Mouse (Mus musculus): ENCODE measurements around the gene Cop1.
A peak's percentile ranks its signal among the peaks of the same experiment; 100 is the strongest.

Cop1 gene

GRCm38 (mm10) chr1:159231781-159232571 lies at the start of gene Cop1:
Gene Cop1, plus strand, starts transcription at chr1:159232320.
- peak; percentile 88 for DNase-seq (ENCODE audit: low spot score)

GRCm38 (mm10) chr1:159186741-159187140 lies 45.4 kb upstream of the Cop1 start:
- DNase-seq (ENCODE audit: low spot score) = no peak

- DNase-seq (ENCODE audit: low spot score) = no peak
Observed at GRCm38 (mm10) chr1:159198603-159199002, 33.5 kb upstream of the Cop1 start.

GRCm38 (mm10) chr1:159199606-159200005 lies 32.5 kb upstream of the Cop1 start:
- no peak for DNase-seq (ENCODE audit: low spot score)

- DNase-seq (ENCODE audit: low spot score) = no peak
Observed at GRCm38 (mm10) chr1:159201220-159201619, 30.9 kb upstream of the Cop1 start.

- no peak for DNase-seq (ENCODE audit: low spot score)
Observed at GRCm38 (mm10) chr1:159211711-159212110, 20.4 kb upstream of the Cop1 start.

- DNase-seq (ENCODE audit: low spot score) = no peak
Observed at GRCm38 (mm10) chr1:159217437-159217836, 14.7 kb upstream of the Cop1 start.

- DNase-seq (ENCODE audit: low spot score) = no peak
Observed at GRCm38 (mm10) chr1:159222046-159222445, 10.1 kb upstream of the Cop1 start.

- DNase-seq (ENCODE audit: low spot score) = no peak
Observed at GRCm38 (mm10) chr1:159225064-159225824, 6.9 kb upstream of the Cop1 start.

GRCm38 (mm10) chr1:159232572-159233261 lies 597 bp downstream of the Cop1 start:
- DNase-seq (ENCODE audit: low spot score) = peak; percentile 27

GRCm38 (mm10) chr1:159233426-159233825 lies 1.3 kb downstream of the Cop1 start:
- no peak for DNase-seq (ENCODE audit: low spot score)

- DNase-seq (ENCODE audit: low spot score) = no peak
Observed at GRCm38 (mm10) chr1:159234496-159234895, 2.4 kb downstream of the Cop1 start.

- DNase-seq (ENCODE audit: low spot score) = no peak
Observed at GRCm38 (mm10) chr1:159235674-159236073, 3.6 kb downstream of the Cop1 start.

- DNase-seq (ENCODE audit: low spot score) = no peak
Observed at GRCm38 (mm10) chr1:159238147-159238546, 6.0 kb downstream of the Cop1 start.

- no peak for DNase-seq (ENCODE audit: low spot score)
Observed at GRCm38 (mm10) chr1:159250320-159250719, 18.2 kb downstream of the Cop1 start.

- no peak for DNase-seq (ENCODE audit: low spot score)
Observed at GRCm38 (mm10) chr1:159253078-159253477, 21.0 kb downstream of the Cop1 start.

GRCm38 (mm10) chr1:159254906-159255685 lies 23.0 kb downstream of the Cop1 start:
- DNase-seq (ENCODE audit: low spot score) = no peak

- no peak for DNase-seq (ENCODE audit: low spot score)
Observed at GRCm38 (mm10) chr1:159256543-159256942, 24.4 kb downstream of the Cop1 start.

GRCm38 (mm10) chr1:159263820-159264219 lies 31.7 kb downstream of the Cop1 start:
- DNase-seq (ENCODE audit: low spot score) = no peak

- no peak for DNase-seq (ENCODE audit: low spot score)
Observed at GRCm38 (mm10) chr1:159280072-159280471, 48.0 kb downstream of the Cop1 start.

GRCm38 (mm10) chr1:159281861-159282260 lies 49.7 kb downstream of the Cop1 start:
- no peak for DNase-seq (ENCODE audit: low spot score)

- no peak for DNase-seq (ENCODE audit: low spot score)
Observed at GRCm38 (mm10) chr1:159286833-159287232, 54.7 kb downstream of the Cop1 start.
